Mouse (Mus musculus) urinary bladder, postnatal 4 days (tissue): Measurements from ENCODE around the gene Pola2.
A peak's percentile ranks its signal among the peaks of the same experiment; 100 is the strongest.

Source experiments
- DNase-seq, 2 experiments: peaks; one replicate each; pipeline ENCODE4 v3.0.0; 2021 to 2022; ENCODE audit warnings: low spot score in 2 of 2

Gene Pola2

DNA sequence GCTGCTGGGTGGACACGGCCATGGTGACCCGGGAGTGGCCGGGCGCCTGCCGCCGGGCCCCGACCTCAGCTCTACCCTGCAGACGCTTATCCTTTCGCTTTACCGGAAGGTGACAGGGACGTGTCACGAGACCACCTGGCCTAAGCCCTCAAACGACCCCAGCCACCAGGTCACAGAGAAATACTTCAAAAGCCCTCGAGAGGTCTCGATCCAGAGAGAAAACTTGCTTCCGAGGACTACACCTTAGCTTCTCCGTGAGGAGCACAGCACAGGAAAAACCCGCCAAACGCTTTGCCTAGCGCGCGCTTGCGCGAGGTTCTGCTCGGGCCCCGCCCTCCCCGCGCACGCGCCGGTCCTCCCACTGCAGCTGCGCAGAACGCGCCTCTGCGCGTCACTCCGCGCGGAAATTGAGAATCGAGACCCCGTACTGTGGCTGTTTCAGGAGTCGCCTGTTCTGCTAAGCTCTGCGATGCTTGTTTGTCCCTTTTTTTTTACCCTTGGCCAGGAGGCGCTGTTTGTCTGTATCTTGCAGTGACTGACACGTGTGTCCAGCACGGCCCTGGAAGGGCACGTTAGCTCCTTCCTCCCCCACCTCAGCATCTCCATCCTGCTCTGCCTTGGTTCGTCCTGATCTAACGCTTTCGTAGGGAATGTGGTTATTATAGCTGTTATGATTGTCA, at the start of gene Pola2:
Gene Pola2 (minus strand): TSS at position 320 of the 680 bp plus-strand sequence.
- DNase-seq = peak; percentile 83 to 88

DNA sequence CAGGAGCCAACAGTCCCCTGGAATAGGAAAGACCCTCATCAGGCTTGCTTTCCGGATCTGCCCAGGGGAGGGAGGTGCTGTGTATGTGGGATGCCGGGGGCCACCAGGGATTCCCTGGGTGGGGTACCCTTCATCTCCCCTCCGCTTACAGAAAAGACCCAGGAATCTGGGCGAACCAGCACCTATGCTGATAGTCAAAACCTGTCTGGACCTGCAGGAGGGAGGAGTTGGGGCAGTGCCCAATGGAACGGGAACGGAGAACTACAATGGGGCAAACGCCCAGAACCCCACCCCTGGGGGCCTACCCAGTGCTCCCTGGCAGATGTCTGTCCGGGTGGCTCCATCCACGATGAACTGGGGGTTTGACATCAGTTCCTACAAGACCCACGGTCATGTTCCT, 49.7 kb upstream of the Pola2 start:
- peak in 1 of 2 experiments; percentile 52 for DNase-seq

GRCm38 (mm10) chr19:6009137-6009536, 45.1 kb upstream of the Pola2 start:
- no peak for DNase-seq

GRCm38 (mm10) chr19:6007013-6007412, 43.0 kb upstream of the Pola2 start:
- DNase-seq = no peak

GRCm38 (mm10) chr19:6005541-6005940, 41.5 kb upstream of the Pola2 start:
- no peak for DNase-seq

- no peak for DNase-seq
Observed at GRCm38 (mm10) chr19:5999969-6000368, 36.0 kb upstream of the Pola2 start.

GRCm38 (mm10) chr19:5998180-5998579, 34.2 kb upstream of the Pola2 start:
- DNase-seq = no peak

- no peak for DNase-seq
Observed at GRCm38 (mm10) chr19:5994711-5995110, 30.7 kb upstream of the Pola2 start.

DNA sequence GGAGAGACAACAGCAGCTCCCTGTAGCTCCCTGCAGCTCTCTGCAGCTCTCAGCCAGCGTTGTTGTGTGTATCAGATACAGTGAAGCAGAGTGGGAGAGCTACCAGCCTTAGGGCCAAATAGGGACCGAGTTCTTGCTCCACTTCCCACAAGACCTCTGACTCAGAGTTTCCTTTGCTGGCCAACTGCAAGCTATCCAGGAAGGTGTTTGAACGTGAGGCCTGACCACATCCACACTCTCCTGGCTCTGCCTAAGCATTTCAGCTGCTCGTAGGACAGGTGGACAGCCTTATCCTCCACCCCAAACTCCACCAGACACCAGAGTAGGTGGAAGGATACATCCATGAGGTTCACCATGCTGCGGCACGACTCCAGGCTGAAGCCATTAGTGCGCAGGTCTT, 28.0 kb upstream of the Pola2 start:
- no peak for DNase-seq

DNA sequence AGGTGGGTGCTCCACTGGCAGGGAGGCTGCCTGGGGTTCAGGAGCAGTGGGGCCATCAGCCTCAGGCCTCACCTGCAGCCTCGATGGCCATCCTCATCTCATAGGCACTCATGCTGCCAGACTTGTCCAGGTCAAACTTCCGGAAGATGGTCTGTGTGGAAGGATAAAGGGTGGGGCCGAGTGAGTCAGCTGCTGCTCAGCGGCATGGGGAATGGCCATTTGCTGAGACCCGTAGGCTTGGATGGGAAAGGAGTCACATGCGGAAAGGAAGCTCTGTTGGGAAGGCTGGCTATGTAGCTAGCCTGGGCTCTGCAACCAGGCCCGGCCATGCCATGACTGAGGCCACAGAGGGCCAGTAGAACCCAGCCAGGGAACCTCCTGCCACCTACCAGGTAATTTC, 27.5 kb upstream of the Pola2 start:
- DNase-seq = no peak

- DNase-seq = no peak
Observed at GRCm38 (mm10) chr19:5990921-5991320, 26.9 kb upstream of the Pola2 start.

GRCm38 (mm10) chr19:5990033-5990432, 26.0 kb upstream of the Pola2 start:
- no peak for DNase-seq

DNA sequence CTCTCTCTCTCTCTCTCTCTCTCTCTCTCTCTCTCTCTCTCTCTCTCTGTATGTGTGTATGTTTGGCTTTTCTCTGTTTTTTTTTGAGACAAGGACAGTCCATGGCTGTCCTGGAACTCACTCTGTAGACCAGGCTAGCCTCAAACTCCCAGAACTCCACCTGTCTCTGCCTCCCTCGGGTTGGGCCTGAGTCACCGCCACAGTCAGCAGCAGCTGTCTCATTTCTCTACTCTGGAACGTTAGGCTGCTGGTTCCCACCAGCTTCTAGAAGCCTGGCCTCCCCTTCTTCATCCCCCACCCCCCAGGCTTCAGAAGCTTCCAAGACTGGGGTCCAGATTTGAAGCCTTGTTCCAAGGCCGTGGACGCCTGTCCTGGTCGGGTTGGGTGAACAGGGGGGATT, 25.6 kb upstream of the Pola2 start:
- no peak for DNase-seq

DNA sequence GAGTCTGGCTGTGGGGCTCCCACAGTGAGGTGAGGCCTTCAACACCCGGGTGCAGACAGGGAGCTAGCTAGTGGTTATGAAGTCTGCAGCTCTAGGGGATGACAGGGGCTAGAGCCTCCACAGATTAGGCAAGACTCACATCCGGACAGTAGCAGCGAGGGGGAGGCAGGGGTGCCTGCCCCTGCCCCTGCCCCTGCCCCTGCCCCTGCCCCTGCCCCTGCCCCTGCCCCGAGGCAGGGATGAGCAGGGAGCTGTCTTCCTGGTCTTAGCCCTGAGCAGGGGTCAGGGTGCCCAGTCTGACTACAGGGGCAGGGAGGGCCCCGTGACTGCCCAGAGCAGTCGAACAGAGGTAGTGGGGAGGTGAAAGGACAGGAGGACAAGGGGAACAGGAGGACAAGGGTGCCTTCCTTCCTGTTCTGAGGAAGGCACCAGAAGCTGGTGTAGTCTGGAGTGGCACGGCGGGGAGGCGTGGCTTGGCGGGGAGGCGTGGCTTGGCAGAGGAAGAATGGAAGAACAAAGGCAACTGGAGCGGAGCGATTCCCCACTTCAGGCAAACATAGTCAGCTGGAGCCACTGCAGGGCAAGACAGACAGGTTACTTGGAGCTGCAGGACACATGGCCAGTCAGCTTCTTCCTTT, 24.9 kb upstream of the Pola2 start:
- peak; percentile 70 to 86 for DNase-seq

GRCm38 (mm10) chr19:5988027-5988814, 24.2 kb upstream of the Pola2 start:
- DNase-seq = no peak

- no peak for DNase-seq
Observed at GRCm38 (mm10) chr19:5986043-5986442, 22.0 kb upstream of the Pola2 start, which contains the start of gene Slc22a20. Gene Slc22a20 (minus strand): TSS chr19:5986143.

- DNase-seq = no peak
Observed at GRCm38 (mm10) chr19:5980477-5980876, 16.5 kb upstream of the Pola2 start.

GRCm38 (mm10) chr19:5977717-5978116, 13.7 kb upstream of the Pola2 start:
- no peak for DNase-seq

DNA sequence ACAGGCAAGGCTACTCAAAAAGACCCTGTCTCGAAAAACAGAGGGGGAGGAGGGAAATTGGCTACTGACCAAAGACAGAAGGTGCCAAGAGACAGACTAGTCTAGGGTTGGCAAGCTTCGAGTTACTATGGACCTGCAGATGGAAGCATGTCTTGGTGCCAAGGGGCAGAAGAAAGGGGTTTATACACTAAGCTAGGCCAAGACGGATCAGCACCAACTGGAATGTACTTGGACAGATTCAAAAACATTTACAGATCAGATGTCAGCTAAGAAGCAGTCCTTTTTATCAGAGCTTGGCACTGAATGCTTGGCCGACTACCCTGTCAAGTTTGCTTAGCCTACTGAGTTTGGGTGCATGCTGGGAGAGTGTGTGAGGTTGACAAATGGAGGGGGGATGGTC, 11.7 kb upstream of the Pola2 start:
- DNase-seq = no peak

DNA sequence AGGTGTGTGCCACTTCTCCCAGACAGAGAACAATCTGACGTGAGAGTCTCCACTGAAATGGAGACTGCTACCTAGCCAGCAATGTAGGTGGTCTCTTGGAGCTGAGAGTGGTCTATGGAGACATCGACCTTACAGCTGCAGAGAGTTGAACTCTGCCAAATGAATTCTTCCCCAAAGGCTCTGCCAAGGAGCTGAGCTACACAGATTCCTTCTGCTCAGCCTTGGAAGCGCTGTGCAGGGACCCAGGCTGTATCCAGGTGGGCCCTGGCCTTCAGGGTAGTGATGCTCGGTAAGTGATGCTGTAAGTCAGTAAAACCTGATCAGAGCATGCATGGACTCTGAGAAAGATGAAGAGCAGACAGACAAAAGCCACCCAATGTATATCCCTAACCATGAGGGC, 11.1 kb upstream of the Pola2 start:
- DNase-seq = no peak

- DNase-seq = no peak
Observed at GRCm38 (mm10) chr19:5967664-5968063, 3.7 kb upstream of the Pola2 start.

- no peak for DNase-seq
Observed at GRCm38 (mm10) chr19:5966786-5967185, 2.8 kb upstream of the Pola2 start.

DNA sequence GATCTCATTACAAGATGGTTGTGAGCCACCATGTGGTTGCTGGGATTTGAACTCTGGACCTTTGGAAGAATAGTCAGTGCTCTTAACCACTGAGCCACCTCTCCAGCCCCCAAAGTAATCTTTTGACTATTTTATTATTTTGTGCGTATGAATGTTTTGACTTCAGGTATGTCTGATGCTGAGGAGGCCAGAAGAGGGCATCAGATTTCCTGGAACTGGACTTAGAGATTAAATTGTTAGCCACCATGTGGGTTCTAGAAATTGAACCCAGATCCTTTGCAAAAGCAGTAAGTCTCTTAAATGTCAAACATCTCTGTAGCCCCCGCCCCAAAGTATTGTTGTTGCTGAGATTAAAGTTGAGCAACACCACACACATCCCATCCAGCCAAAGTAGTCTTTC, 1.9 kb upstream of the Pola2 start:
- no peak for DNase-seq
